Mouse (Mus musculus) intestine, embryonic 15.5 days (tissue): ENCODE results near the gene Fhl5. TPM values are rescaled to one million over a fixed set of nuclear protein-coding genes. Genes with fewer than 3 reads are reported as not detected.

Experiments
- ATAC-seq: fragments of 200-750 bp; cut with Nextera tagmentation; 2 replicates; pipeline ENCODE4 v1.8.0; 2017; ENCODE audit warnings: moderate TSS enrichment, moderate library complexity
- H3K27ac ChIP-seq: fragments of 300-500 bp; sonication (generic); 2 replicates; pipeline ENCODE4 v1.5.1; 2015; ENCODE audit warnings: mild to moderate bottlenecking, inconsistent platforms
- H3K27me3 ChIP-seq: fragments of 300-500 bp; sonication (generic); replicated peaks from 2 replicates; pipeline ENCODE4 v1.6.1; 2015; ENCODE audit warnings: inconsistent platforms
- H3K36me3 ChIP-seq: fragments of 300-500 bp; sonication (generic); 2 replicates; pipeline ENCODE4 v1.6.1; 2015; ENCODE audit warnings: inconsistent platforms
- H3K4me1 ChIP-seq: fragments of 300-500 bp; sonication (generic); replicated peaks from 2 replicates; pipeline ENCODE4 v1.6.1; 2015; ENCODE audit warnings: inconsistent platforms
- H3K4me2 ChIP-seq: fragments of 300-500 bp; sonication (generic); replicated peaks from 2 replicates; pipeline ENCODE4 v1.6.1; 2015; ENCODE audit warnings: mild to moderate bottlenecking, inconsistent platforms
- H3K4me3 ChIP-seq: fragments of 300-500 bp; sonication (generic); replicated peaks from 2 replicates; pipeline ENCODE4 v1.5.1; 2015; ENCODE audit warnings: inconsistent platforms
- H3K9ac ChIP-seq: fragments of 300-500 bp; sonication (generic); 2 replicates; pipeline ENCODE4 v1.6.1; 2015; ENCODE audit warnings: inconsistent platforms
- H3K9me3 ChIP-seq: fragments of 300-500 bp; sonication (generic); 2 replicates; pipeline ENCODE4 v1.6.1; 2016; ENCODE audit warnings: inconsistent platforms
- WGBS: fragments of 180-500 bp; shearing (Covaris S2); methylation state at CpG from one replicate; pipeline ENCODE4 v1.1.7; 2015; 5-methylcytosine and 5-hydroxymethylcytosine counted together
- polyA plus RNA-seq: library from polyadenylated mRNA; unstranded; fragments of >200 nt; fragmentation: Nextera tagmentation; extraction: Ambion mirVana; gene quantifications from 2 replicates; pipeline ENCODE4 v1.2.1, GENCODE M21; 2015

The Fhl5 gene
- polyA plus RNA-seq, 1 experiment from 2014 or later, result 0.28 TPM

GRCm38 (mm10) chr4:25221927-25222326 is 20.7 kb downstream of the Fhl5 start:
- Histone ChIP-seq H3K9ac (no peak overlapping the region), H3K4me2 (no peak overlapping the region), H3K27ac (no peak overlapping the region), H3K27me3 (no peaks in the 10 kb centered on the region), H3K36me3 (no peaks in the 10 kb centered on the region), H3K4me1 (no peaks in the 10 kb centered on the region), H3K4me3 (no peak overlapping the region), H3K9me3 (no peaks in the 10 kb centered on the region)
- no peak for ATAC-seq

GRCm38 (mm10) chr4:25213451-25213850 is 29.2 kb downstream of the Fhl5 start:
- H3K9ac ChIP-seq, result no peak overlapping the region
- no peaks in the 10 kb centered on the region for H3K27me3 ChIP-seq
- WGBS, result 58% methylated on average over 5 of the region's 5 CpGs
- H3K4me1 ChIP-seq, result no peaks in the 10 kb centered on the region
- H3K9me3 ChIP-seq, result no peaks in the 10 kb centered on the region
- no peak overlapping the region for H3K4me3 ChIP-seq
- no peaks in the 10 kb centered on the region for H3K36me3 ChIP-seq
- no peak overlapping the region for H3K27ac ChIP-seq
- H3K4me2 ChIP-seq, result no peak overlapping the region
- ATAC-seq, result no peak

- Histone ChIP-seq H3K4me2 (no peak overlapping the region), H3K36me3 (no peaks in the 10 kb centered on the region), H3K4me3 (no peak overlapping the region), H3K4me1 (no peaks in the 10 kb centered on the region), H3K9me3 (no peaks in the 10 kb centered on the region), H3K9ac (no peak overlapping the region), H3K27me3 (no peaks in the 10 kb centered on the region), H3K27ac (no peak overlapping the region)
- ATAC-seq, result no peak
- 87% methylated on average over 4 of the region's 4 CpGs for WGBS
These were observed 36.5 kb downstream of the Fhl5 start for GRCm38 (mm10) chr4:25206166-25206565.

- H3K4me3 ChIP-seq, result no peak overlapping the region
- 74% methylated on average over 1 of the region's 1 CpGs for WGBS
- ATAC-seq, result no peak
These were observed 45.4 kb downstream of the Fhl5 start for GRCm38 (mm10) chr4:25197310-25197709.

GRCm38 (mm10) chr4:25179617-25180208 is 63.0 kb downstream of the Fhl5 start:
- 65% methylated on average over 4 of the region's 4 CpGs for WGBS

More at GRCm38 (mm10) chr4:25197310-25197709, 45.4 kb downstream of the Fhl5 start:
- no peaks in the 10 kb centered on the region for H3K9me3 ChIP-seq
- H3K27ac ChIP-seq, result no peak overlapping the region
- H3K4me2 ChIP-seq, result no peak overlapping the region
- H3K9ac ChIP-seq, result no peak overlapping the region
- H3K36me3 ChIP-seq, result no peaks in the 10 kb centered on the region
- H3K27me3 ChIP-seq, result no peaks in the 10 kb centered on the region
- no peaks in the 10 kb centered on the region for H3K4me1 ChIP-seq

More at GRCm38 (mm10) chr4:25179617-25180208, 63.0 kb downstream of the Fhl5 start:
- Histone ChIP-seq H3K9ac (no peak overlapping the region), H3K4me2 (no peak overlapping the region), H3K27ac (no peak overlapping the region), H3K27me3 (no peaks in the 10 kb centered on the region), H3K4me1 (no peaks in the 10 kb centered on the region), H3K36me3 (no peaks in the 10 kb centered on the region), H3K9me3 (no peaks in the 10 kb centered on the region), H3K4me3 (no peak overlapping the region)
- ATAC-seq, result no peak

Other genes with a start within 250 kb of the Fhl5 start
- 41.3 and 46.0 TPM in 2 replicates for gene Ufl1, start 38.9 kb upstream of the Fhl5 start, polyA plus RNA-seq